Mouse (Mus musculus): ENCODE data around the gene Nfia.

Nfia gene

DNA sequence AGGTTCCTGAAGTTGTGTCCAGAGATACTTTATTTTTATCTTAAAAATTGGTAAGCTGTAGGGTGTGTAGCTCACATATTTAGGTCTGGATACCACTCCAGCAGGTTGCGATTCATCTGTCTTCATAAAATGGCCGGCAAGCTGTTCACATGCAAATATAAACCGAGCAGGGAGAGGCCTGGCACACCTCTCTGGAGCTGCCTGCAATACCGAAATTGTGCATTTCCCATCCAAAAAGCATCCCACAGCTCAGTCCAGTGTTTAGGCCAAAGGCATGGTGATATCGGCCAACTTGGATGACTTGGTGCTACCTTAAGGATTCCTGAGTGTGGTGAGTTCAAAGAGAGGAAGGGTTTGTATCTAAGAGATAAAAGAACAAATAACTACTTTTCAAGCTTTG lies 185.6 kb downstream of the Nfia start:
- no peak for DNase-seq

DNA sequence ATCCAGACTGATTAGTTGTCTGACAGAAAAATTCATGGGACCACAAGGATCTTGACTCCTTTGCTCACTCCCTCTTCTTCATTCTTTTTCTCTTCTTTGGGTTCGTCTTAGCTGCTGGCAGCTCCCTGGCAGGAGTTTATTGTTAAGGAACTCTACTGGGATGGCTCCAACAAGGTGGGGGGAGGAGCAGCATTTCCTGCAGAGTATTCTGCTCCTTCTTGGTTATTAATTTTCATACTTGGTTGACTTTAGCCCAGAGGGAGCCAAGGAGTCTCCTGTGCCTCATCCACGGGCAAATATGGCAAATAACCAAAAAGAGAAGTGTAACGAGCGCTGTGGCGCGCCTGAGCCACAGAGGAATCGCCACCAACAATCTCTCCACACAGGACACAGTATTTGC lies 190.3 kb downstream of the Nfia start:
- no peak for DNase-seq

GRCm38 (mm10) chr4:97963951-97964350 lies 191.4 kb downstream of the Nfia start:
- DNase-seq: no peak

GRCm38 (mm10) chr4:97968786-97969348 lies 196.3 kb downstream of the Nfia start:
- no peak for DNase-seq

DNA sequence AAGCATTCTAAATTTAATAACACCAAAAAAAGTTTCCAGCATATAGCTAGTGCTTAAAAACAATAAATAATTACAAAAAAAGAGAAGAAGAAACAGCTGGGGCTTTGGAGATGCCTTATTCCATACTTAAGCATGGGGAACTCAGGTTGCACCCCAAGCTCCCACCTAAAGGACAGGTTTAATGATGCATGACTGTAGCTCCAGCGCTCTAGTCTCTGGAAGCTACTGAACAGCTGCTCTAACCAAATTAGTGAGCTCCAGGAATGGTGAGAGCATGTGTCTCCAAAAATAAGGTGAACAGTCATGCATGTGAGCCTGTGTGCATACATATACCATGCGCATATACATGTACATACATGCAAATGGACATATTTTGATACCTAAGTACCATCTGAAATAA lies 200.5 kb downstream of the Nfia start:
- no peak for DNase-seq

- no peak for DNase-seq
Measured at GRCm38 (mm10) chr4:97974037-97974436, 201.5 kb downstream of the Nfia start.

DNA sequence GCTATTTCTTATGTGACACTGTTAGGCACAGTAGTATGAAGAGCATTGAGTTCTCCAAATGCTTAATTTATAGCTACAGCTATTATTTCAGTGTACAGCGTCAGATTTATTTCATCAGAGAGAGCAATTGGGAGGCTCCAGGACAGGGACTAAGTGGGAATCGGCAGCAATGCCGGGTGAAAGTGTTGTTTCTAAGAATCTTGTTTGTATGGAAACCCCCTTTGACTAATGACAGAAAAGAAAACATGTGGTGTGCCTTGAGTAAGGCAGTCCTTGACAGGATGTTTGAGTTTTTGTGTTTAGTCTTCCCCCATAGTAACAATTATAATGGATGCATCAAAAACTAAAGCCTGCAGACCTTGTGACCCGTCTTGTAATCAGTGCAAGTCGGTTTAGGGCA lies 204.4 kb downstream of the Nfia start:
- DNase-seq: no peak

DNA sequence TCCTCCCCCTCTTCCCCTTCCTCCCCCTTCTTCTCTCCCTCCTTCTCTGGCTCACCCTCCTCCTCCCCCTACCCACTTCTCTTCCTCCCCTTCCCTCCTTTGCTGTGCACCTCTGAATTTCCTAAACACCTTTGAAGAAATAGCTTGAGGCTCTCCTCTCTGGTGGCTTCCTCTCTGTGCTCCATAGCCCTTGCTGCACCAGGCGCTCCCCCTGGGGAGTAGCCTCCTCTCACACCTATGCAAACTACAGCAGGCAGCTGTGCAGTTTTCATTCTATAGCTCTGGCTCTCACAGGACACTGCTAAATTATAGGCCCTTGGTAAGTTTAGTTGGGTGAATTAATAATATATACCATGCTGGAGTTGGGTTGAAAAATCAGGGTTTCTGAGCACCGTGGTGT lies 211.8 kb downstream of the Nfia start:
- no peak for DNase-seq

GRCm38 (mm10) chr4:97986056-97986734 lies 213.7 kb downstream of the Nfia start:
- no peak for DNase-seq

GRCm38 (mm10) chr4:97986735-97987075 lies 214.2 kb downstream of the Nfia start:
- DNase-seq: no peak

- DNase-seq: no peak
Measured at GRCm38 (mm10) chr4:97988703-97989102, 216.2 kb downstream of the Nfia start.

DNA sequence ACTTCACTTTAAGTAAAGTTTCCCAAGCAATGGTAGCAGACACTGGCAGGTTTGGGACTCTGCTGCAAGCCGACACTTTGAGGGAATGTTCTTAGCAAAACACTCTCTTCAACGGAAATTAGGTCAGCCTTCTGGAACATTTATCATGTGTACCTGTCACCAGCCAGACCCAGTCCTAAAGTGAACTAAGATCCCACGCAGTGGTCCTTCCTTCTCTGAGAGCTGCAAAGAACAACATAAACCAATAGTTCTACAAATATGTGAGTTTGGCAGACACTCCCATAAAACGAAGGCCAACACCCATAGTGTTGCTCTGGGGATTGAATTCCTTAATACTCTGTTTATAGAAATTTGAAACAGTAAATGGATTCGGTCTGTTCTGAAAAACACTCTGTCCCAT lies 217.9 kb downstream of the Nfia start:
- no peak for DNase-seq

- no peak for DNase-seq
Measured at GRCm38 (mm10) chr4:97991395-97991794, 218.9 kb downstream of the Nfia start.

DNA sequence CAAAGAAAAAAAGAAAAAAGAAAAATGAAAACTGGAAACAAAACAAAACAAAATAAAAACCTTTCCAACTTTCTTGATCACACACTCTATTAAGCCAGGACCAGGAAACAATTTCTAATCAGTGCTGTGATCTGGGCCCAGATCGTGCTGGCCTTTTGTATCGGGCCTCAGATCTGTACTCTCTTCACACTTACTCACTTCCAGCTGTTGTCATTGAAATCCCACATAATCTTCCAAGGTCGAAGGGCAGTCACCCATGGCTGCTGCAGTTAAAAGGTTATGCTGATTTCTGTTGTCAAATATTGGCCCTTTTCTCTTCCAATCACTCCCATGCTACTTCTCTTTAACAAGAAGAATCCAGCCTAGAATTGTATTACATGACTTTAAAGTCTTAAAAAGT lies 219.3 kb downstream of the Nfia start:
- DNase-seq: no peak

- no peak for DNase-seq
Measured at GRCm38 (mm10) chr4:97995911-97996712, 223.6 kb downstream of the Nfia start.

DNA sequence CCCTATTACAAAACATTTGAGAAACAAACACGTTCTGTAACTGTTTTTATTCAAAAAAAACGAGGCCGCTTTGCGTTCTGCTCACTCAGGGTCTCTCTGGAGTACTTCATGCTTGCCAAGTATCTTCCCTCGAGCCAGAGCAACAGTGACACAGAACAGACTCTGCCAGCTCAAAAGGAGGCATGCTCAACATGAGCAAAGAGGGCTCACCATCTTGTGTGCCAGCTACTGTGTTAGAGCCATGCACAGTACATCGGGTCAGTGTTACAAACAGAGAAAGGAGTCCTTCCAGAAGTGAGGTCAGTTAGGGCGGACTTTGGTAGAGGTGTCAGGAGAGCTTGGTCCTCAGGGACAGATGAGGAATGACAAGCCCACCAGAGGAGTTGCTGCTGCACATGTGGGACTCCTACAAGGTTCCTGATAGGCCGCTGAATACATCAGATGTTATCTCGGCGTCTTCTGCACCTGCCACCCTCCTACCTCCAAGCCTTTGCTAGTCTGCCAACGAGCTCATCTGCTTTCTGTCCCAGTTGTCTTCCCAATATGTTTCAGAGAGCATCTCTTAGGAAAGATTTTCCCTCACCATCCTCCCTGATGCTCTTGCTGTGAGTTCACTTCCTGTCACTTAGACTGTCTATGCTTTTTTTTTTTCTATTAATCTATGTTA lies 224.8 kb downstream of the Nfia start:
- peak; percentile 69 for DNase-seq

DNA sequence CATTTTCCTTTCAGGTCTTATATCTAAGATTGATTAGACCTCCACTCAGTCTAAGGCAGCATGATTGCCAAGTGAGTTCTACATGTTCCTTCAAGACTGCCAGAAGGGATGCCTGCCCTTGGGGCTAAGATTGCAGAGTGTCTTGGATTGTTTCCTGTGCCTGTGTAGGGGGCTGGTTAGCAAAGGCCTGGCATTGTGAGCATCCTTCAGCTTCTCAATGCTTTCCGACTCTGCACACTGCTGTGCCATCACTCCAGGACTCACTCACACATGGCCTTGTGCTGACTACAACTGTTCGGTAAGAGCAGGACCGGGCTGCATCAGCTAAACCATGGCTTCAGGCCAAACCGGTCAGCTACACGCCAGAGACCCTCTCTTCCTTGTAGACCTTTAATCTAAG lies 229.7 kb downstream of the Nfia start:
- DNase-seq: no peak

GRCm38 (mm10) chr4:98003323-98004107 lies 231.0 kb downstream of the Nfia start:
- DNase-seq: no peak

GRCm38 (mm10) chr4:98004108-98004625 lies 231.6 kb downstream of the Nfia start:
- peak; percentile 72 for DNase-seq

DNA sequence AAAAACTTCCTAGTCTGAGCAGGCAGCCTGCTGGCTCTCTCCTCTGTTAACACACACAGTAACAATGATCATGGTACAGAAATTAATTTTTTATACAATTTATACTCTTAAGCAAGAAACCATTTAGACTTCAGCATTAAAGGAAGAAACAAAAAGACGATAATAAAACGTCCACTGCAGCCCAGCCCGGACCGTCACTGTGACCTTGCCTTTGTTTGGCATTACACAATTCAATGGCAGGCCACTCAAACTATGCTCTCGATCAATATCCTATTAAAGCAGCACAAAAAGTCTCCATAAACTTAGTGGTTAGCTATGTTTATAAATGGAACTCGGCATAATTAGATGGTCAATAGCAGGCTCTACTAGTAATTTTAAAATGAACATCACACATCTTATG lies 232.5 kb downstream of the Nfia start:
- DNase-seq: no peak

DNA sequence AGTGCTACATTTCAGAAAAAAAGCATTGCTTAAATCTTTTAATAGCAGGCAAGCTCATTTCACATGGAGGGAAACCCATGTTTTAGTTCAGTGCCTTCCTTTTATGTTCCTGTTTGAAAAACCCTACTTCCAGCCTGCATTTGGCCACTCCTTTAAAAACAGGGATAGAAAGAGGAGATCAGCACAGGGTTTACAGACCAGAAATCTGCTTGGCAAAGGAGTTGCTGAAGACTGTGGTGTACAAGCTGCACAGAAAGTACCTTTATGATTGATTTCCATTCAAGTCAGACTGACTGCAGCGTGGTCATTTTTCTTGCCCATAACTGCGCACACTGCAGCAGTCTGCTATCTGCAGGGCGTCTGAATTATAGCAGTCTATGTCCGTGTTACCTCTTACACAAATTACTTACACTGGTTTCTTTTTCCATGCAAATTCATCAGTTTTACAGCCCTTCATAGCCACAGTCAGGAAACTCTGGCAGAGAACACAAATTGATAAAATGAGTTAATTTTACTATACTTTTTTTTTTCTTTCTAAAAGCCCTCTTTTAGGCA lies 236.4 kb downstream of the Nfia start:
- no peak for DNase-seq

- no peak for DNase-seq
Measured at GRCm38 (mm10) chr4:98009966-98010365, 237.4 kb downstream of the Nfia start.
